Mouse (Mus musculus): Measurements from ENCODE around the gene Tm6sf1. TPM values are rescaled to one million over a fixed set of nuclear protein-coding genes. Genes with fewer than 3 reads are reported as not detected.

The Tm6sf1 gene
- total and polyA plus RNA-seq, 2 experiments from 2014 or later = 12.7 to 17.3 TPM

- no peak overlapping the region for H3K9ac ChIP-seq (replicated peaks; ENCODE audit: low read length)
- no peak overlapping the region for H3K4me3 ChIP-seq (ENCODE audit: low read length)
- H3K27ac ChIP-seq = no peak overlapping the region
- no peak for TF ChIP-seq CTCF (IDR thresholded peaks at IDR 0.05; ENCODE audit: low read depth)
- no peaks in the 10 kb centered on the region for H3K27me3 ChIP-seq (ENCODE audit: insufficient read depth, low read length)
- H3K4me1 ChIP-seq (ENCODE audit: insufficient read depth, low read length) = 0 out of 2 replicates have a peak, but pooled peaks cover 4% of the 10 kb centered on the region
- ATAC-seq = no peak
- H3K36me3 ChIP-seq (ENCODE audit: insufficient read depth, low read length) = no peaks in the 10 kb centered on the region
- H3K9me3 ChIP-seq (ENCODE audit: low read length) = no peaks in the 10 kb centered on the region
- no peak overlapping the region for H3K4me2 ChIP-seq (ENCODE audit: low read depth, low read length)
- WGBS = 92% methylated on average over 6 of the region's 6 CpGs
- DNase-seq (ENCODE audit: low spot score) = no peak
Measured at GRCm38 (mm10) chr7:81864552-81864951, 5.8 kb downstream of the Tm6sf1 start.

- Histone ChIP-seq H3K36me3 (ENCODE audit: insufficient read depth, low read length) (no peaks in the 10 kb centered on the region), H3K27ac (no peak overlapping the region), H3K27me3 (ENCODE audit: insufficient read depth, low read length) (no peaks in the 10 kb centered on the region), H3K9ac (replicated peaks; ENCODE audit: low read length) (no peak overlapping the region), H3K4me1 (ENCODE audit: insufficient read depth, low read length) (no peaks in the 10 kb centered on the region), H3K4me3 (ENCODE audit: low read length) (no peak overlapping the region), H3K4me2 (ENCODE audit: low read depth, low read length) (no peak overlapping the region), H3K9me3 (ENCODE audit: low read length) (no peaks in the 10 kb centered on the region)
- WGBS = 94% methylated on average over 6 of the region's 6 CpGs
- DNase-seq (ENCODE audit: low spot score) (no peak), ATAC-seq (no peak)
- TF ChIP-seq CTCF (IDR thresholded peaks at IDR 0.05; ENCODE audit: low read depth) = no peak
Measured at GRCm38 (mm10) chr7:81865937-81866336, 7.1 kb downstream of the Tm6sf1 start.

DNA sequence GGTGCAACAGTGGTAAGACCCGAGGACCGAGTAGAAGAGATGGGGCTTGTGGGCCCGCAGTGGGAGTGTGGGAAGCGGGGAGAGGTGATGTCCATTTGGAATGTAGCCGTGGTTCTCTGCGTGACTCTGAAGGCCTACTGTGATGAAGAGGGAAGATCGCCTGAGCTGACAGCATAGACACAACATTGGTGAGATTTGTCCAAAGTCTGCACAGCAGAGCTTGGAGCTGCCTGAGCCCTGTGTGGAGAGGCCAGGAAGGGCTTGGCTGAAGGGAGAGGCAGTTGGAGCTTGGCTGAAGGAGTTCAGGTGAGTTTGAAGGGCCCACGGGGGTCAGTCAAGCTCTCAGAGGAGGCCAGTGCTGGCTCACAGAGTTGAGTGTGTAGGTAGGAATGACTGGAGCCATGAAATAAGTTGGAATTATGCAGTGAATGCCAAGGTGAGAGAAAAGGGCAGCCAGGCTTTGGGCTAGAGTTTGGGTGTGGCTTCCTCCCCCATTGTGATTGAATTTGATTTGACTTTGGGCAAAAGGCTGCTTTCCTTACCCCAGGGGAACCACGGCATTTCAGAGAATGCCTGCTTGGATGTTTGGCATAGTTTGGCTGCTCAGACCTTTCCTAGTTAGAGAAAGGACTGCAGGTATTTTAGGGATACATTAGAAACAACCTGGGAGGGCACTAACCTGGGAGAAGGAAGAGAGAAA, 8.6 kb downstream of the Tm6sf1 start:
- Histone ChIP-seq H3K36me3 (ENCODE audit: insufficient read depth, low read length) (no peaks in the 10 kb centered on the region), H3K27ac (no peak overlapping the region), H3K4me3 (ENCODE audit: low read length) (no peak overlapping the region), H3K27me3 (ENCODE audit: insufficient read depth, low read length) (no peaks in the 10 kb centered on the region), H3K4me1 (ENCODE audit: insufficient read depth, low read length) (no peaks in the 10 kb centered on the region), H3K4me2 (ENCODE audit: low read depth, low read length) (no peak overlapping the region), H3K9me3 (ENCODE audit: low read length) (no peaks in the 10 kb centered on the region), H3K9ac (replicated peaks; ENCODE audit: low read length) (no peak overlapping the region)
- DNase-seq (ENCODE audit: low spot score) (no peak), ATAC-seq (no peak)
- TF ChIP-seq CTCF (IDR thresholded peaks at IDR 0.05; ENCODE audit: low read depth) = no peak
- 82% methylated on average over 9 of the region's 9 CpGs for WGBS

GRCm38 (mm10) chr7:81868158-81868557, 9.4 kb downstream of the Tm6sf1 start:
- H3K27me3 ChIP-seq (ENCODE audit: insufficient read depth, low read length) = no peaks in the 10 kb centered on the region
- peak; percentile 95 for TF ChIP-seq CTCF (IDR thresholded peaks at IDR 0.05; ENCODE audit: low read depth)
- H3K4me2 ChIP-seq (ENCODE audit: low read depth, low read length) = no peak overlapping the region
- ATAC-seq (peak; percentile 80), DNase-seq (ENCODE audit: low spot score) (peak; percentile 91)
- no peaks in the 10 kb centered on the region for H3K36me3 ChIP-seq (ENCODE audit: insufficient read depth, low read length)
- no peak overlapping the region for H3K4me3 ChIP-seq (ENCODE audit: low read length)
- H3K9ac ChIP-seq (replicated peaks; ENCODE audit: low read length) = no peak overlapping the region
- H3K27ac ChIP-seq = no peak overlapping the region
- no peaks in the 10 kb centered on the region for H3K4me1 ChIP-seq (ENCODE audit: insufficient read depth, low read length)
- 16% methylated on average over 6 of the region's 6 CpGs for WGBS
- H3K9me3 ChIP-seq (ENCODE audit: low read length) = no peaks in the 10 kb centered on the region

GRCm38 (mm10) chr7:81872493-81873013, 13.8 kb downstream of the Tm6sf1 start:
- 79% methylated on average over 13 of the region's 13 CpGs for WGBS
- Histone ChIP-seq H3K4me1 (ENCODE audit: insufficient read depth, low read length) (no peaks in the 10 kb centered on the region), H3K36me3 (ENCODE audit: insufficient read depth, low read length) (no peaks in the 10 kb centered on the region), H3K9ac (replicated peaks; ENCODE audit: low read length) (no peak overlapping the region), H3K9me3 (ENCODE audit: low read length) (no peaks in the 10 kb centered on the region), H3K27ac (no peak overlapping the region), H3K27me3 (ENCODE audit: insufficient read depth, low read length) (no peaks in the 10 kb centered on the region), H3K4me3 (ENCODE audit: low read length) (no peak overlapping the region), H3K4me2 (ENCODE audit: low read depth, low read length) (no peak overlapping the region)
- TF ChIP-seq CTCF (IDR thresholded peaks at IDR 0.05; ENCODE audit: low read depth) = no peak
- no peak for ATAC-seq
- DNase-seq (ENCODE audit: low spot score) = no peak

- Histone ChIP-seq H3K36me3 (ENCODE audit: insufficient read depth, low read length) (no peaks in the 10 kb centered on the region), H3K9ac (replicated peaks; ENCODE audit: low read length) (no peak overlapping the region), H3K4me3 (ENCODE audit: low read length) (no peak overlapping the region), H3K4me1 (ENCODE audit: insufficient read depth, low read length) (no peaks in the 10 kb centered on the region), H3K9me3 (ENCODE audit: low read length) (no peaks in the 10 kb centered on the region), H3K4me2 (ENCODE audit: low read depth, low read length) (no peak overlapping the region), H3K27me3 (ENCODE audit: insufficient read depth, low read length) (no peaks in the 10 kb centered on the region), H3K27ac (no peak overlapping the region)
- no peak for DNase-seq (ENCODE audit: low spot score)
- no peak for ATAC-seq
- 44% methylated on average over 1 of the region's 1 CpGs for WGBS
- TF ChIP-seq CTCF (IDR thresholded peaks at IDR 0.05; ENCODE audit: low read depth) = no peak
Measured at GRCm38 (mm10) chr7:81873807-81874206, 15.0 kb downstream of the Tm6sf1 start.

GRCm38 (mm10) chr7:81874636-81875035, 15.8 kb downstream of the Tm6sf1 start:
- ATAC-seq (peak; percentile 36; the same call in 1 of the 2 replicates), DNase-seq (ENCODE audit: low spot score) (peak; percentile 68)
- WGBS = 54% methylated on average over 6 of the region's 6 CpGs
- TF ChIP-seq CTCF (IDR thresholded peaks at IDR 0.05; ENCODE audit: low read depth) = no peak
- no peak overlapping the region for H3K4me3 ChIP-seq (ENCODE audit: low read length)
- no peaks in the 10 kb centered on the region for H3K4me1 ChIP-seq (ENCODE audit: insufficient read depth, low read length)
- H3K9me3 ChIP-seq (ENCODE audit: low read length) = no peaks in the 10 kb centered on the region
- no peak overlapping the region for H3K4me2 ChIP-seq (ENCODE audit: low read depth, low read length)
- no peaks in the 10 kb centered on the region for H3K27me3 ChIP-seq (ENCODE audit: insufficient read depth, low read length)
- no peaks in the 10 kb centered on the region for H3K36me3 ChIP-seq (ENCODE audit: insufficient read depth, low read length)
- H3K9ac ChIP-seq (replicated peaks; ENCODE audit: low read length) = no peak overlapping the region
- H3K27ac ChIP-seq = no peak overlapping the region; the same call in 1 of the 2 replicates
